Mouse (Mus musculus): ENCODE measurements around the gene Lemd2.

Lemd2 gene

DNA sequence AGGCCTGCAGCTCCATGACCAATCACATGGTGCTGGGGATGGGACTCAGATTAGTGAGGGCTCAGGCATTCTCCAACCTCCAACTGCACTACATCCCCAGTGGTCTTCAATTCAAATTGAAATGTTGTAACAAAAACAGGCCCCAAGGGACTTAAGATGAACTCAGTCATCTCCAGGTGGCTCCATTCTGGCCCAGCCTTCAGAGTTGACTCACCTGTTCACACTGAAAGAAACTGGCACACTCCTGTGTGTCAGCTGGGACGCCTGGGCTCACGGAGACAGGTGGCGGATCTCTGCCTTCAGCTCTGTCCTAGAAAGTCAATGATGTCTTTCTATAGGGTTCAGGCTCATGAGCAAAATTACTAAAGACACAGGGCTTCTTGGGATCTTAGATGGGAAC, 18.2 kb downstream of the Lemd2 start:
- no peak for DNase-seq

DNA sequence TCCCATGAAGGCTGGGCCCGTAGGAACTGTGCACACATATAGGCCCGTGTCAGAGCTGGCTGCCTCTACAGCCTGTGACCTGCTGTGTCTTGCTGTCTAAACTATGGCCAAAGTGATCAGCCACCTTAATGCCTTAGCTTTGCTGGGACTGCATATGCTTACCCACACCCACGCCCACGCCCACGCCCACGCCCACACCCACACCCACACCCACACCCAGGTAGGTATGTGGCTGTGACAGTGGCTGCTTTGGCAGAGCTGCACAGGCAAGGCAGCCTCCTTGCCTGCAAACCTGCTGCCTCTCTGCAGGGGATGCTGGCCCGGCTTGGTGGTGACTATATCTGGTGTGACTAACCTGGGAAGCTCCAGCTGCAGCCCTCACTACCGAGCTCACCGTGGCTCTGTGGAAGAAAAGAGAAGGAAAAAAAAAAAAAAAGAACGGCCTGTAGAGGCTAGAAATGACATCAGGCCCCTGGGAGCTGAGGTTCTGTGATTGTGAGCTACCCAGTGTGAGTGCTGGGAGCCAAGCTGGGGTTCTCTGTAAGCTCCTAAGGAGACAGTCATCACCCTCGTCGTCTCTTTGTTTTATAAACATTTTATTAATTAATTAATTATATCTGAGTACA, 20.5 kb downstream of the Lemd2 start:
- no peak for DNase-seq

- no peak for DNase-seq
Observed at GRCm38 (mm10) chr17:27182401-27182800, 21.9 kb downstream of the Lemd2 start.

GRCm38 (mm10) chr17:27181666-27182065, 22.6 kb downstream of the Lemd2 start:
- DNase-seq: peak; percentile 42

DNA sequence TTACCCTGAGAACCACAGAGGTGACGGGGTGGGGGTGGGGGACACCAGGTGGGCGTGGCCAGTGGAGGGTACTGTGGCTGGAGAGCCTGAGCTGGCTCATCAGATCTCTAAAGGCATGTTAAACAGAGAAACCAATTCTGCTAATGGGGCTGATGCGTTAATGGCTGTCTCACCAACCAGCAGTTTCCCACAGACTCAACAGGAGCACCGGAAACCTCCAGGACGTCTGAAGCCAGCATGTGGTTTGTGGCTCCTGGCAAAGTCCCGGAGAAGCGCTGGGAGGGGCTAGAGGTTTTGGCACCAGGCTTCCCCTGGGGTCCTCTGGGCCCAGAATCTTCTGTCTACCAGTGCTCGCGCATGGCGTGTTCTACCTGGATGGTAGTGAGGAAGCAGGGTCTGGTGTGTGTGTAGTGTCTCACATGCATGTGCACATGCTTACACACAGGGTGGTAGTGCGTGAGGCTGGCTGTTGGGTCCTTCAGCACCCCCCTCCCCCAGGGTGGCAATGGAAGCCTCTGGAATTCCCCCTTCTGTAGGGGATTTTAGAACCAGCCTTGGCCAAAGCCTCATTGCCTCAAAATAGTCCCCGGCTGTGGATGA, 24.5 kb downstream of the Lemd2 start:
- no peak for DNase-seq

DNA sequence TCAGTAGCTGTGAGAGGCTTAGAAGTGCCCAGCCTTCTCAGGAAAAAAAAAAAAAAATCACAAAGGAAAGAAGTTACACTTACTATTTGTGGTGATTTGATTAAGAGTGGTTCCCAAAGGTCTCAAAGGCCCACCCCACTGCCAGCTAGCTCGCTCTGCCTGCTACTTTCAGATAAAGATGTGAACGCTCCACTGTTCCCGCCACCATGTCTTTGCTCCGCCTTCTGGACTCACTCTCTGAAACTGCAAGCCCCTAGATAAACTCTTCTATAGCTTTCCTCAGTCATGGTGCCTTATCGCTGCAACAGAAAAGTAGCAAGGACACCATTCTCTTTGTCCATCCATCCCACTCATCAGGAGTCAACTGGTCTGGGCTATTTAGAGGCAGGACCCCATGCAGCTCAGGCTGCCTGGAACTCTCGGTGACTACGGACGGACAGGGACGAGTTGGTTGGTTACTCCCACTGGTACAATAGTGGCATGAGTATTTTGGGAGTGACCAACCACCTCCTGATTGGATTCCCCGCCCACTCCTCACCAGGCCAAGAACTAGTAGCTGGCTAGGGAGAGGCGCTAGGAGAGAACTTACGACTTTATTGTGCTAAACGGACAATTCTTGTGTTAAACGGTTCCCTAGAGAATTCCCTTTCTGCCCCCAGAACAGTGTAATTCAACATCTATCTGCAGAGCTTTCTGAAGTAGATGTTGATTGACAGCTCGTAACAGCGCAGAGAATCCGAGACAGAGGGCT, 25.7 kb downstream of the Lemd2 start:
- no peak for DNase-seq

DNA sequence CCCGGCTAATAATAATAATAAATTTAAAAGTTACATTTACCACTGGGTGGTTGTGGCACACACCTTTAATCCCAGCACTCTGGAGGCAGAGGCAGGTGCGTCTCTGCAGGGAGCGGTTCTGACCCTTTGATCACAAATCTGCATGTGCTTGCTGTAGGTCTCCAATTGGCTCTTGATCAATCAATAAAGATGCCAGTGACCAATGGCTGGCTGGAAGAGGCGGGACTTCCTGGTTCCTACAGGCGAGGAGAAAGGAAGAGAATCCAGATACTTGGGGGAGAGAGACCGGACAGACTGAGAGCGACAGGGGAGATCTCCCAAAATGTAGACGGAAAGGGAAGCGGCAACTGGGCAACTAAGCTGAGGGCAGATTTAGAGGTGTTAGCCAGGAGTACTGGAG, 26.2 kb downstream of the Lemd2 start:
- peak; percentile 12 for DNase-seq

- DNase-seq: no peak
Observed at GRCm38 (mm10) chr17:27176754-27177153, 27.5 kb downstream of the Lemd2 start.

DNA sequence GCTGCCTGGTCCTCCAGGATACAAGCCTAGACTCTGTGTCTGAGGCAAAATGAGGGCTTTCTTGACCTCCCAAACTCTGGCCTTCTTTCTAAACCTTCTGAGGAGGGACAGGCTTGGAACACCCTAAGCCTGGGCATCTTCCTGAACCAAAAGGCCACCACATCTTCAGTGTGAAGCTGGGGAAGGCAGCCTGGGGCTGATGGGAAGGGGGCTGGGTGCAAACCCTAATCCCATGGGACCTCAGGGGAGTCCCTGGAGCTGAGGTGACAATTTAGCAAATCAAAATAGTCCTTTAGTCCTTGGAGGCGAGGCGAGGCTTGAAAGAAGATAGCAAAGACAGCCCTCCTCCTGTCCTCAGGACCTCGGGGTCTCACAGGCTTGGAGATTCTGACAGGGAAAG, 28.0 kb downstream of the Lemd2 start:
- no peak for DNase-seq

- no peak for DNase-seq
Observed at GRCm38 (mm10) chr17:27175196-27175874, 28.9 kb downstream of the Lemd2 start.

- DNase-seq: no peak
Observed at GRCm38 (mm10) chr17:27173715-27174114, 30.6 kb downstream of the Lemd2 start.

DNA sequence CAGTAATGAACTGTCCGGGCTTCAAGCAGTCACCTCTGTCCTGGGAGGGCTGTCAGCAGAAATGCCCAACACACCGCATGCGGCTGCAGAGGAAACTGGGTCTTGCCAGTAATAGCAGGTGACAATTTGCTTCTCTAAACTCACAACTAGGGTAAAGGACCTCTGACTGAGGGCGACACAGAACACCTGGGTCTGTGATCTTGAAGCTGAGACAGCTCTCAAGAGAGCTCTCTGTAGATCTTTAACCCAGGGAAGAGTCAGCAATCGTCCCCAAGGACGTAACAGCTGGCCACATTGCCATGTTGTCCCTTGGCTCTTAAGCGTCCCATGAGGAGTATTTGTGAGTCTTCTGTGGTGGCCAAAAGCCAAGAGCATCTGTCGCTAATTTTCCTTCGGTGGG, 31.8 kb downstream of the Lemd2 start:
- DNase-seq: no peak

DNA sequence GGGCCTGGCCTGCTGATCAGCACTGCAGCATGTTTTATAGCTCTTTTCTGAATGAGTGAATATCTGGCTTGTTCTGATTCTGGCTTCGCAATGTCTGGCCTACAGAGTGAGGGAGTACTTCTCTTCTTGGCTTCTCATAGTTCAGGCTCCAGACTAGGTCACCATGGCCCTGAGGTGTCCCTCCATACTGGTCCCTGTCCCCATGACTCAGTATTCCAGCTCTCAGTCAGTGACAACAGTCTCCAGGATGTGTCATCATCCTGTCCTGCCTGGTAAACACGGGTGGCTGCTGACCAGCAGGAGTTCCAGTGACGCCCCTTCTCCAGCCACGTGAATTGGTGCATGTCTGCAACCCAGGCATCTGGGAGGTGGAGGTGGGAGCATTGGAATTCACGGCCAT, 33.1 kb downstream of the Lemd2 start:
- DNase-seq: no peak

DNA sequence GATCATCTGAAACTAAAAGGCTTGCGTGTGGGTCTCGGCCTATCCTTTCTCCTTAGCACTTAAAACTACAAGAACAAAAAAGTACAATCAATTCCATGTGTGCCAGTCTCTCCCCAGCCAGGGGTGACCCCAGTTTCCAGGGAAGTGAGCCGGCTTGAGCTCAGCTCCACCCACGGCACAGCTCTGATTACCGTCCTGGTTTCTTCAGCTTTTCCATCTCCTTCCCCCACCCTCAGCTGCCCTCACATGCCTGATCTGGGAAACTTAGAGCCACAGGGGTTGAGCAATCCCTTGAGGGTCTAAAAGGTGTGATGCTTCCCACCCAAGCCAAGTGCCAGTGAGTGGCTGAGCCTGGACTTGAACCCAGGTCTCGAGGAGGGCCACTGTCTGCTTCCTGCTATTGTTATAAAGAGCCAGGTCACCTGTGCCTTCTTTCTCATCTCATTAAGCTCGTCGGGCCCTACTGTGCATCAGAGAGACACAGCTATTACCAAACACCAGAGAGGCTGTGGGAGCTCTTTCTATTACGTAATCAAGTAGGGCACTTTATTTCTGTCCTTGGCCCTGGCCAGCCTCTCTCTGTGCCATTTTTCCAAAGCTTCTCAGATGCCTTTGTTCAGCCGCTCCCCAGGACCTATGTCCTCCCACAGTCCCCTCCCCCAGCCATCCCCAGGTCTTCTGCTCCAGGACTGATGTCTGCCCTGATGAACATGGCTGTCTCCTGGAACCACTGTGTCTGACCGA, 34.1 kb downstream of the Lemd2 start:
- DNase-seq: no peak

DNA sequence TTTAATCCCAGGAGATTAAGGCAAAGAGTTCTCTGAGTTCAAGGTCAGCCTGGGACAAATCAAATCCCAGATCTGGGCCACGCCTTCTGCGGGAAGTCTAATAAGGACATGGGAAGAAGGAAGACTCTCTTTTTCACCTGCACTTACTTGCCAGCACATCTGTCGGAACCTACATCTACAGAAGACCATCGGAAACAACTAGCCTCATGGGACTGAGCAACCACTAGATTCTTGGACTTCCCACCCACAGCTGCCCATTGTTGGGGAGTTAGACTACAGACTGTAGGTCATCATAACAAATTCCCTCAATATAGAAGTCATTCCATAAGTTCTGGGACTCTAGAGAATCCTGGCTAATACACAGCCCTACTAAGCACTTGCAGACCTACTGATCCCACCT, 35.7 kb downstream of the Lemd2 start:
- no peak for DNase-seq

DNA sequence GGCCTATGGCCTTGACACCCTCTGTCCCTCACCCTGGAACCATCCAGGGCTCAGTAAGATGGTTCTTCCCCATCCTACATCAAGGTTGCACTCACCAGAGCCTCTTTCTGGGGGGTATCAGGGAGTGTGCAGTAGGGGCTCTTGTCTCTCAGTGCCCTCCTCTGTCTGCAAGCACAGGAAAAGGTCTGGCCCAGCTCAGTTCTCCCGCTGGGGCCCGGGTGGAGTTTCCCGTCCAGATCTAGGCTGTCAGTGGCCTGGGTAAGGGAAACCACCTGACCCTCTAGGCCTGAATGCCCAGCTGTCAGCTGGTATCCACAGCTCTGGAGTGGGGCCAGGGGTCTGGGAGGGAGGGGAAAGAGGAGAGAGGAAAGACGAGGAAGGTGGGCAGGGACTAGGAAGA, 36.7 kb downstream of the Lemd2 start, which contains the start of gene Ip6k3:
Gene Ip6k3, minus strand, starts transcription at position 251 of the 400 bp plus-strand sequence.
- peak; percentile 26 for DNase-seq

- no peak for DNase-seq
Observed at GRCm38 (mm10) chr17:27166901-27167300, 37.4 kb downstream of the Lemd2 start.

DNA sequence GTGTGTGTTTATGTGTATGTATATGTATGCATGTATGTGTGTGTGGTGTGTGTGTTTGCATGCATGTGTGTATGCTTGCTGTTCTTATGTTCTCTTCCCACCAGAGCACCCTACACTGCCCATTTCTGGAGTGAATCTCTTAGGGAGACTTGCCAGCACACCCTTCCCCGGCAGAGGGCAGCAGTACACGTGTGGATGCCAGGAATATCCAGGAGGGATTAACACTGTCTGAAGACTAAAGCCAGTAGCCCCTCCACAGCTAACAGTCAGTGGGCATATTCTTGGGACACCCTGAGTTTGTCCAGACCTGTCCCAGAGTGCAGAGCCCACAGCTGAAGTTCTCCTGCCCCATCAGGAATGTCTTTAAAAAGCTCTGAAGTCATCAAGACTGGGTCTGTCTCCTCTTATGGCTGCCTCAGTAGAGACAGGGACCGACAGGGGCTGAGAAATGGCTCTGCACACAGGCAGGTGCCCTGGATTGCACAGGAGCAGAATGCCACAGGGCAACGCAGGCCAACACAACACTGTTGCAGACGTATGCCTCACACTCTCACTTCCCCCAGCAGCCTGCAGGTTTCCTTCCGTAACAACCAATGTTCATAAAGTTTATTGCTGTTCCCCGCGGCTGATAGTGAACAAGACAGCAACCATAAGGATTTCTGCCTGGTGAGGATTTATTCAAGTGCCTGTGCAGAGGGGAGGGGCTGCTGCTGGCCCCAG, 39.1 kb downstream of the Lemd2 start:
- peak; percentile 54 for DNase-seq

GRCm38 (mm10) chr17:27160905-27161304, 43.4 kb downstream of the Lemd2 start:
- DNase-seq: no peak

DNA sequence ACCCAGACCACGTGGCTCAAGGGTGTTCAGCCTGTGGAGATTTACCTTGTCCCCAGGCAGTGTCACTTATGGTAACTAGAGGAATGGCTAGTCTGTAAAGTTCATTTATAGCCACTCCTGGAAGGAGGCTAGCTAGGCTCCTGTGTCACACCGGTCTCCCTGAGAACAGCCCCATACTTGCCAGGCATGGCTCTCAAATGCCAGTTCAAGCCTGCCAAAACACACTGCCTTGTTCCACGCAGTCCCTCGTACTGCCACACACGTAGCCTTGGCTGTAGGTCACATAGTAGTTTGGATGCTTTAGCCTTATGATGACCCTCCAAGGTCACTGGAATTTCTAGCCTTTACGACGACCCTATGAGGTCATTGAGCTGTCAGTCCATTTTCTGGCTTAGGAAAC, 45.1 kb downstream of the Lemd2 start:
- no peak for DNase-seq

DNA sequence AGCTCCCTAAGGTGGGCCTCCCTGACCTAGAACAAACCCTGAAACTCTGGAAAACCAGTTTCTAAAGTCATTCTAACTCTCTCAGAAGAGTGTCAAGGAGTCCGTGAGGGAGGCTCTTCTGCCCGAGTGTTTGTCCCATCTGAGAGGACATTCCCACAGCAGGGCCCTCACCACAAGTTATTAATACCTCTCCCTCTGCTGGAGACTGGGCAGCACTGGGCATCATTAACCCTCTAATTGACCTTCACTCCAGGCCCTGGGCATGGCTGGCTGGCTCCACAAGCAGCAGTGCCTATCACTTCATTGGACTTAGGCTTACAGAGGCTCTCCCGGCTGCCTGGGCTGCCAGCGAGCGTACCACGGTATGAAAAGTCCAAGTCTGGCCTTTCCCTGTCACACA, 45.8 kb downstream of the Lemd2 start:
- no peak for DNase-seq

DNA sequence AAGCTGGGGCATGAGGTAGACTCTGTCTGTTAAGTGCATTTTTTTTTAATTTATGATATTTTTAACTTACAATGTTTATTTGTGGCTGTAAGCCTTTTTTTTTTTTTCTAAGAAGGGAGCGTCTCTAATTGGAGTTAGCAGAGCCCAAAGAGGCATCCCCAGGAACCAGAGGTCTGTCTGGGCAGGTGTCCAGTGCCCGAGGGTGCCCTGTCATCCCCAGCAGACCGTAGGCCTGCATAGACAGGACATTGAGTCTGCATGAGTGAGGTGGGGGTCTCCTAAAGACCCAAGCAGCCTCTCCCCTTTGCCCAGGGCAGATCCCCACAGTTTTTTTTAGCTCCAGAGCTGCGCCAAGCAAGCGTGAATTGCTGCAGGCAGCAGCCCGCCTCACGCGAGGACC, 48.5 kb downstream of the Lemd2 start:
- DNase-seq: no peak
